Mouse (Mus musculus): ENCODE data around the gene Mogs. TPM values are rescaled to one million over a fixed set of nuclear protein-coding genes. Genes with fewer than 3 reads are reported as not detected.
"Not testable (repeated sequence)": the region's sequence is repeated elsewhere in the genome, so short reads cannot be mapped to it uniquely, and the experiment has no call there.

Gene Mogs
- total RNA-seq, 2 experiments from 2014 or later, result 42.7 to 48.9 TPM

- no peak for DNase-seq
Measured at GRCm38 (mm10) chr6:83145805-83146204, 30.5 kb downstream of the Mogs start.

DNA sequence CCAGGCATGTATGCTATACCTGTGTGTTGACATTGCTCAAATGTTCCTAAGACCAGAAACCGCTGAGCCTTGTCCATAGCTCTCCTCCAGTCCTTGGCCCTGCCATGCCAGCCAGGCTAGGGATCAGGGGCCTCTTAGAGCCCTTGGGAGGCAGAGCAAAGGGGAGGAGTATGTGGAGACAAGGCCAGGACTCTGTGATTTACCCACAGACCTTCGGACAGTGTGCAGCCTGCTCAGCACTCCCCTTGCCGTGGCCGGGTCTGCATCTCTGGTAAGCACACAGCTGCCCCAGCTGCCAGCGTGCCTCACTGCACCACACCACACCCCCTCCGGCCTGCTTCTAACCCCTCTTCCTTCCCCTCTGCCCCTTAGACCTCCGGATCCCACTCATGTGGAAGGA lies 32.0 kb downstream of the Mogs start:
- peak; percentile 59 for DNase-seq

GRCm38 (mm10) chr6:83151721-83152120 lies 36.4 kb downstream of the Mogs start:
- no peak for DNase-seq

DNA sequence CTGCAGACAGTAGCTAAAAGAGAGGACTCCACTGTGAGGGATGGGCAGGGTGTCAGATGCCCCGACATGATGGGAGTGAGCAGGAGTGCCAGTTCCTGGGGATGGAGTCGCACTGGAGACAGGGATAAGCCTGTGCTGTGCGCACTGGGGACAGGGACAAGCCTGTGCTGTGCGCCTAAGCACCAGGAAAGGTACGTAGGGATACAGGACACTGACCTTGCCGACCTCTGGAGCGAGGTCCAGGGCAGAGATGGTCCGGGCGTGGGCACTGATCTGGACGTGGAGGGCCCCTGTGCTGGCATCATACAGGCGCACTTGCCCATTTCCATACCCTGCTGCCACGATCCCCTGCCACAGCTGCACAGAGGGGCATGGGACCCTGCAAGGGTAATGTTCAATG lies 37.7 kb downstream of the Mogs start:
- DNase-seq, result no peak

DNA sequence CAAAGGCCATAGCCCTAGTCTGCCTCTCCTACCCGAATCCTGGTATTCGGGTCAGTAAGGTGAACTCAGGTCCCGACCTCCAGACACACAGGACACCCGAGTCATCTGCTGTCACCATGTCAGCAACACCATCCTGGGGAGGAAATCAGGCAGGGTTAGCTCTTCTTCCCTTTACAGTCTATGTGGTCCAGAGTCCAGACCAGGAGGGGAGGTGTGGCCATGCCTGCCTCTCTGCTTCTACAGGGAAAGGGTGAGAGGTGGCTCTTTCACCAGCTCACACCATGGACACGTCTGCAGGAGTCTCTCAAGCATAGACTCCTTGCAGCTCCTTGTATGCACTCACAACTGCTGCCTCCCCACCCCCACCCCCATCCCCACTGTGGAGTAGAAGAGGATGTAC lies 38.2 kb downstream of the Mogs start:
- DNase-seq, result no peak

DNA sequence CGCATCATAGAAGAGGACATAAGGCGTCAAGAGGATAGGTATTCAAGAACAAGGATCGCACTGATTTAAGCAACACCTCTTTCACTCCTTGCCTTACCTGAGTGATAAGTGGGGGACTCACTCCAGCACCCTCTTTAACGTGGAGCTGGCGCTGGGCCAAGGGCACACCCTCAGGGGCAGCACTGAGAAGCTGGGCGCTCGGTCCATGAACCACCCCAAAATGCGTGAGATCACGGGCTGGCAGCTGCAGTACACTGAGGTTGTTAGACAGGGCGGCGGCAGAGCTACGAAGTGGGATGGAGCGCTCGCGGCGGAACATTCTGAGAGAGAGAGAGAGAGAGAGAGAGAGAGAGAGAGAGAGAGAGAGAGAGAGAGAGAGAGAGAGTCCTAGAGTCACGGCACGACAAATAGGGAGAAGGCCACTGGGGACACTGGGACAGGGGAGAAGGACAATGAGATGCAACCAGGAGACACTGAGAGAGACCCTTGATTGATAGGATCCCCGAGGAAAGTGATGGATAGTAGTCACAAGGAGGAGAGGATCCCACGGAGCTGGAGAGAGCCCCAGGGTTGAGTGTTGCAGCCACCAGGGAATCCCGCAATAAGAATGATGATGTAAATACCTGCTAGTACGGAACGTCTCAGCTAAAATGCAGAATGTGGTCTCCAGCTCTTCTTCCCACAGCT lies 40.4 kb downstream of the Mogs start:
- DNase-seq, result no peak

- DNase-seq, result peak; percentile 73
Measured at GRCm38 (mm10) chr6:83156259-83156684, 41.0 kb downstream of the Mogs start, which contains the start of the genes Wdr54 and 1700003E16Rik. Gene Wdr54 (minus strand): TSS chr6:83156397. Gene 1700003E16Rik (plus strand): TSS chr6:83156404.

GRCm38 (mm10) chr6:83159456-83159855 lies 44.2 kb downstream of the Mogs start:
- not testable (repeated sequence) for DNase-seq

DNA sequence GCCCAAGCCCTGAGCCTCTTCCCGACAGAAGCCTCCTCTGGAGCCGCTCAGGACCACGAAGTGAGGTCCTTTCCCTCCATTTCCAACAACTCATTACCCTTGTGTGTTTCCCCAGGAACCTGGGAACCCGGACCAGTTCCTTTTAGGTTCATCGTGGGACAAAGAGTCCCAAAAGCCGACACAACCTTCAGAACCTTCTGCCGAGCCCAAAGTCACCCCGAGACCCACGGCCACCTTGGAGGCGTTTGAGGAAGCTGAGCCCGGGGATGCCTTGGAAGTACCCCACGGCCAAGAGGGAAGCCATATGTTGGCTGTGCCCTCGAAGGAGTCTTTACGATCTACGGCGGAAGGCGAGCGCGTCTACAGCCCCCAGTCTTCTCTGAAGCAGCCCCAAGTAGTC lies 46.1 kb downstream of the Mogs start:
- no peak for DNase-seq

- peak; percentile 67 for DNase-seq
Measured at GRCm38 (mm10) chr6:83161921-83162641, 46.8 kb downstream of the Mogs start.

DNA sequence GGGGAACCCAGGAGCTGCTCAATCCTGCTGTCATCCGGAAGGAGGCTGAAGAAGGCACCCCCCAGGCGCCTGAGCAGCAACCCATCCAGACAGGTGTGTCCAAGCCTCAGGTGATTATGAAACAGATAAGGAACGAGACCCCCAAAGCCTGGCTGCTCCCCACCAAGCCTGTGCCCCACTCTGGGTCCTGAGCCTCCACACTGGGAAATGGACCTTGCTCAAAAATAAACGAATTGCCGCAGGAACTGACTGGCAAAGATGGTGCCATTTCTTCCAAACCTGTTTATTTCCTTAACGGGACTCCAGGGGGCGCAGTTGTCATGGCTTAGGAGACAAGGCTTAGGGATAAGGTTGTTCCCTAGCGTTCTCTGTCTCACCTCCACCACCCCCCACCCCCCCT lies 47.4 kb downstream of the Mogs start:
- DNase-seq, result peak; percentile 78

DNA sequence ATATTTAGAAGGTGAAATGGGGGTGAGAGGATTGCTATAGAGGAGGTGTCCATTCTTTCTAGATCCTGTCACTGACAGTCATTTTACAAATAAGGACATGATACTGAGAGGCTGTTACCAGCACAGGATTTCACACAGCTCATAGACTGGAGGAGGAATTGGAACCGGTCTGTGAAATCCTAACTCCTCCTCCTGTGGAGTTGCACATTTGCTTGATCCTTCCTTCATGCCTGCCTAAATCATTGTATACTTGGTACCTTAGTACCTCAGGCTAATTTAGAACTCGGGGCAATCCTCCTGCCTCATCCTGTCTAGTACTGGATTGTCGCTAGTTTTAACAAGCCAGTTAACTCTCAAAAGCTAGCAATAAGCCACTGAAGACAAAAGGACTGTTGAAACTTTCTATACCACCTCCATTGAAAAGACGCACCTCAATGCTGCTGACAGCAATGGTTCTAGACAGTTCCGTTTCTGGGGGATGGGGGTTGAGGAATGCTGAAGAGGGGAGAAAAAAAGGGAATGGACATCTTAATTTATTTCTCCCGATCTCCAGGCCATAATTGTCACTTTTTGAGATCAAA lies 49.8 kb downstream of the Mogs start:
- no peak for DNase-seq

- DNase-seq, result peak; percentile 94
Measured at GRCm38 (mm10) chr6:83165607-83166242, 50.4 kb downstream of the Mogs start, which contains the start of gene Dctn1. Gene Dctn1 (plus strand): TSS chr6:83165920.

- no peak for DNase-seq
Measured at GRCm38 (mm10) chr6:83166243-83166630, 50.9 kb downstream of the Mogs start.

Small RNA genes within 50 kb of the gene (microRNA-seq; reads per million reads assigned to microRNA genes)
- not detected for gene Mir3470a

Other genes starting within 250 kb of the Mogs start
- 1 to 10 TPM; 1.0 to 2.8 TPM for gene Sema4f, start 175.7 kb upstream of the Mogs start, total RNA-seq (2021)
- under 1 TPM; 0.36 to 0.39 TPM for gene M1ap, start 168.6 kb upstream of the Mogs start, total RNA-seq (2021)
- 10 to 100 TPM in 1 of 2 experiments, 1 to 10 TPM in 1; 9.8 to 11.2 TPM for gene Dok1, start 82.0 kb upstream of the Mogs start, total RNA-seq (2021)
- 1 to 10 TPM; 4.8 to 6.0 TPM for gene Loxl3, start 81.3 kb upstream of the Mogs start, total RNA-seq (2021)
- gene Aup1, start 61.0 kb upstream of the Mogs start, total RNA-seq (2021), result 100 to 1,000 TPM; 143 to 149 TPM
- 10 to 100 TPM; 53.4 to 60.5 TPM for gene Htra2, start 60.2 kb upstream of the Mogs start, total RNA-seq (2021)
- 1 to 10 TPM; 3.7 TPM for gene Dqx1, start 57.7 kb upstream of the Mogs start, total RNA-seq (2021)
- 10 to 100 TPM; 11.9 to 14.3 TPM for gene Tlx2, start 45.2 kb upstream of the Mogs start, total RNA-seq (2021)
- 10 to 100 TPM; 26.4 to 34.2 TPM for gene Pcgf1, start 37.6 kb upstream of the Mogs start, total RNA-seq (2021)
- 1 to 10 TPM; 5.8 to 8.7 TPM for gene Lbx2, start 29.1 kb upstream of the Mogs start, total RNA-seq (2021)
- gene Ccdc142, start 13.9 kb upstream of the Mogs start, total RNA-seq (2021), result 1 to 10 TPM; 2.4 to 7.9 TPM
- gene Gm42688, start 13.9 kb upstream of the Mogs start, total RNA-seq (2021), result 1 to 10 TPM; 2.9 to 6.5 TPM
- 100 to 1,000 TPM; 109 to 115 TPM for gene Mrpl53, start 6.5 kb upstream of the Mogs start, total RNA-seq (2021)
- 10 to 100 TPM; 61.1 to 82.1 TPM for gene Wbp1, start 6.1 kb downstream of the Mogs start, total RNA-seq (2021)
- 10 to 100 TPM; 20.7 to 25.7 TPM for gene Ino80b, start 9.9 kb downstream of the Mogs start, total RNA-seq (2021)
- gene Rtkn, start 20.0 kb downstream of the Mogs start, total RNA-seq (2021), result 10 to 100 TPM; 10.9 to 19.8 TPM
- gene Wdr54, start 40.9 kb downstream of the Mogs start, total RNA-seq (2021), result 1 to 10 TPM; 2.0 to 2.2 TPM
- gene 1700003E16Rik, start 40.9 kb downstream of the Mogs start, total RNA-seq (2021), result under 1 TPM; 0.24 to 0.39 TPM
- gene Dctn1, start 50.4 kb downstream of the Mogs start, total RNA-seq (2021), result 100 to 1,000 TPM; 101 to 119 TPM
- gene Slc4a5, start 104.3 kb downstream of the Mogs start, total RNA-seq (2021), result under 1 TPM; 0.12 to 0.15 TPM
- gene Mthfd2, start 210.4 kb downstream of the Mogs start, total RNA-seq (2021), result 10 to 100 TPM; 16.6 to 24.3 TPM
- gene Mob1a, start 210.5 kb downstream of the Mogs start, total RNA-seq (2021), result 10 to 100 TPM; 66.1 to 71.9 TPM
- gene Bola3, start 233.7 kb downstream of the Mogs start, total RNA-seq (2021), result 100 to 1,000 TPM; 243 to 293 TPM